Mouse (Mus musculus): ENCODE data around the gene Fbxo21. TPM values are rescaled to one million over a fixed set of nuclear protein-coding genes. Genes with fewer than 3 reads are reported as not detected.

Fbxo21 gene
- total RNA-seq, 2 experiments from 2014 or later, result 11.8 to 13.3 TPM

DNA sequence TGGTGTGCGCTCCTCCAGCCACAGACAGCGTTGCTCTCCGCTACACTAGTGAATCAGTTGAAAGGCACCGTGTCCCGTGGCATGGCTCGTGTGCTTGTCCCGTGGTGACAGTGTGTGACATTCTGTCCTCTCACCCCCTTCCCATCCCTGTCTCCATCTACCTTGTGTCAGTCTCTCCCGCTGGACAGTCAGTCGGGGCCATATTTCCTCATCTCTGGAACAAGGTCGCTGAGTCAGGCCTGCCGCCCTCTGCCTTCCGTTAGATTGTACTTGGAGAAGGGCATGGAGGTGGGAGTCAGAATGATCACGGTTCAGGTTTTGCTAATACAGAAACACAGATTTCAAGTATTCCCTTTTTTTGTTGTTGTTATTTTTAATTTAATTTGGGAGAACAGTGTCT lies 31.8 kb downstream of the Fbxo21 start:
- no peak overlapping the region for H3K4me3 ChIP-seq
- no peak overlapping the region for H3K27ac ChIP-seq
- no peak for TF ChIP-seq CTCF (IDR thresholded peaks at IDR 0.05)
- intact Hi-C loops (cut with DNase I), result no loop called here
- DNase-seq, result no peak

DNA sequence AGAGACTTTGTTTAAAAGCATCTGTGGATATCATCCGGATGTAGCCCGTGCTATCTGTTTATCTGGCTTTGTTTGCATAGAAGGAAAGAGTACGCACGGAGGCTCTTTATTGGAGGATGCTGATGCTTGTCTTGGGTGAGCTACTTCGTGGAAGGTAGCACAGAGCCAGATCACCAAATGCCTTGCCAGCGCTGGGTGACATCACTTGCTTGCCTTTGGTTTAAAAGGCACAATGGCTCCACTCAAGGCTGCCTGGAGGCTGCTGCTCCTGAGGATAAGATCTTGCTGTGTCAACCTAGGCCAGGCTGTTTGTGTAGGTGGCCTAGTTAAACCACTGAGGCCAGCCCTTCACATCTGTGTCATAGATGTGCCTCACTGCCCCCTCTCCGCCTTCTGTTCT lies 34.3 kb downstream of the Fbxo21 start:
- Histone ChIP-seq H3K27ac (no peak overlapping the region), H3K4me3 (no peak overlapping the region)
- intact Hi-C loops (cut with DNase I), result no loop called here
- TF ChIP-seq CTCF (IDR thresholded peaks at IDR 0.05), result no peak
- no peak for DNase-seq

DNA sequence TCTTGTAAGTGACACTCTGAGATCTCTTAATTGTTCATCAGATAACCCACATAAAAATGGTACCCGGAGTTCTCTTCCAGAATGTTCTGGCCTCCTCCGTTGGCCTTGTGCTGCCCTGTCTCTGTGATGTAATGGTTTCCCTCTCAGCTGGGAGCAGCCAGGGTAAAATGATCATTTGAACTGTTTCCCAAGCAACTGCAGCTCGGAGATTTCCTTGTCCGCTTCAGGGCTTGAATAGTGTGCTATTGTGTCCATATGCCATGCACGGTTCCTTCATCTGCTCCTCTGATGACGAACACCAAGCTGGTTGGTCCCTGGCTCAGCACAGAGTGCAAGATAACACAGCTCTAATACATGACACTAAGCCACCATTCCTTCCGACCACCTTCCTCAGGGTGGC lies 35.3 kb downstream of the Fbxo21 start:
- DNase-seq, result no peak
- Histone ChIP-seq H3K27ac (no peak overlapping the region), H3K4me3 (no peak overlapping the region)
- TF ChIP-seq CTCF (IDR thresholded peaks at IDR 0.05), result no peak
- intact Hi-C loops (cut with DNase I), result no loop called here

DNA sequence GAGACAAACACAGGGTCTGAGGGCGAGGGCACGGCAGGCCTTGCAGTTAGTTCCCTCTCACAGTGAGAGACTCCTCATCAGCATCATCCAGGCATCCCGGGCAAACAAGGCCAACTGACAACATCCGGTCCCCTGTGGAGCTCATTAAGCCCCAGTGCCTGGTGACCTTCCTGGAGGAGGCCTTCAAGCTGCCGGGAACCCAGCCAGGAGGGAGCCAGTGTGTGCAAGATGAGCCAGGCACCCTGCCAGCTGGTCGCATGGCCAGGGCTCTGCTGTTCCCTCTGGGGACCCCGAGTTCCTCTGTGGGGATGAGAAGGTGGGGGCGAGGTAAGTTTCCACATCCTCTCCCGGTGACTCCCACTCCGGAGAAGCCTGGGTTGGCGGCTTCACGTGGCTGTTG lies 38.5 kb downstream of the Fbxo21 start:
- DNase-seq, result peak; percentile 76
- intact Hi-C loops (cut with DNase I), result no loop called here
- Histone ChIP-seq H3K4me3 (no peak overlapping the region), H3K27ac (no peak overlapping the region)
- TF ChIP-seq CTCF (IDR thresholded peaks at IDR 0.05), result no peak

DNA sequence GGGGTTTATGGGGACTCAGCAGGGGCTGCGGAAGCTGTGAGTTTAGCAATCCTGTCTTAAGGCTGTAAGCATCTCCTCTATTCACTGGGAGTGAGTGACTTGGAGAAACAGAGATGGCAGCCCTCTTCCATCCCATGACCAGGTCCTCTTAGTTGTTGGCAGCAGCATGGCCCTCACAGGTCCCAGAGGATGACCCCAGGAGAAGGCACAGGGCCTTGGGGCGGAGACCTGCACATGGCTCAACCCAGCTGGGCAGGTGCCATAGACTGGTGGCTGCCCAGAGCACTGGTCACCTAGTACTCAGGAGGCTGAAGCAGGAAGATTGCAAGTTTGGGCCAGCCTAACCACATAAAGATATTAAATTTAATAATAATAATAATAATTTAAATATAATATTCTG lies 39.1 kb downstream of the Fbxo21 start:
- no peak for DNase-seq
- H3K4me3 ChIP-seq, result no peak overlapping the region
- TF ChIP-seq CTCF (IDR thresholded peaks at IDR 0.05), result no peak
- H3K27ac ChIP-seq, result no peak overlapping the region
- intact Hi-C loops (cut with DNase I), result no loop called here

DNA sequence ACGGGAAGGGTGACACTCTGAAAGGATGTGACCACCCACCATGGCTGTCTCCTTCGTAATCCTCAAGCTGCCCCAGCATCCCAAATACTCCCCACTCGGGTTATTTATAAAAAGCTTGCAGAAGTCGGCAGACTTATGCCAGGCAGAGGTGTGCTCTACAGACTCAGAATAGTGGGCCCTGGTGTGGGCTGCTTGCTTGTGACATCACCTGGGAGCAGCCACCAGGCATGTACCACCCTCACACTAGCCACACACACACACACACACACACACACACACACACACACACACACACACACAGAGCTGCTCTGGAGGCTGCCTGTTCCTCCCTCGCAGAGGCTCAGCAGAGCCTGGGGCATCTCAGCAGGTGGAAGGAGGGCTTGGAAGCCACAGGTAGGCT lies 41.0 kb downstream of the Fbxo21 start:
- intact Hi-C loops (cut with DNase I), result no loop called here
- no peak overlapping the region for H3K4me3 ChIP-seq
- TF ChIP-seq CTCF (IDR thresholded peaks at IDR 0.05), result no peak
- no peak overlapping the region for H3K27ac ChIP-seq
- DNase-seq, result peak; percentile 3

DNA sequence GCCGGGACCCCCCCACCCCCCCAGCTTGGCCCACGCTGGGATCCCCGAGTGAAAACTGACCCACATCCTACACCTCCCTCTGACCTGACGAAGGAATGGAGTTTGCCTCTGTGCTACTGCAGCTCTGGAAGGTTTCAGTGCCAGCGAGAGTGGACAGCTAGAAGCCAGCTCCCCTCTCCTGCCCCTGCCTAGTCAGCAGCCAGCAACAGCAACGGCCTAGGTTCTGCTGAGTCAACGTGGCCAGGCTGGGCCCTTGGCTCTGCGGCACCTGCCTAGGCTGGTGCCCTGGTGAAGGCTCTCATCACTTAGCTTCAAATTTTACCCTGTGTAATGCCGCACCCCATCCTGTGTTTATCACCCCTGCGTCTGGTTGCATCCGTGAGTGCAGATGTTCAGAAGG lies 43.4 kb downstream of the Fbxo21 start:
- intact Hi-C loops (cut with DNase I), result no loop called here
- DNase-seq, result peak; percentile 60
- H3K4me3 ChIP-seq, result no peak overlapping the region
- no peak overlapping the region for H3K27ac ChIP-seq
- no peak for TF ChIP-seq CTCF (IDR thresholded peaks at IDR 0.05)

DNA sequence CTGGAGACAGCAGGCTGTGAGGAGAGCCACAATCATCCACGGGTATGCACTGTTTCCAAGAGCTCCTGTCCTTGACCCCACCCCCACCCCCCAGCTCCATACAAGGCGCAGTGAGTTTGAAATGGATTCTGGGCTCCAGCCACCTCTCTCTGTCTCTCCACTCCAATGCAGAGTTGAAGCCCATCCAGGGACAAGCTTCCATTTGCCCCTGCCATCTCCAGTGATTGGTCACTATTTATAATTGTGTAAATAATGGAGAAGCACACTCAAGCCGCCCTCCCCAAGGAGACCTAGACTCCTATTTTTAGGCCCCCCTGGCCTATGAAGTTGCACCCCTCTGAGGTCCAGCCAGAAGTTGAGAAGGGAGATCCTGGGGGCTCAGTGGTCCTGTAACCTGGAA lies 46.5 kb downstream of the Fbxo21 start:
- Histone ChIP-seq H3K27ac (no peak overlapping the region), H3K4me3 (no peak overlapping the region)
- no peak for TF ChIP-seq CTCF (IDR thresholded peaks at IDR 0.05)
- no peak for DNase-seq
- intact Hi-C loops (cut with DNase I), result no loop called here

DNA sequence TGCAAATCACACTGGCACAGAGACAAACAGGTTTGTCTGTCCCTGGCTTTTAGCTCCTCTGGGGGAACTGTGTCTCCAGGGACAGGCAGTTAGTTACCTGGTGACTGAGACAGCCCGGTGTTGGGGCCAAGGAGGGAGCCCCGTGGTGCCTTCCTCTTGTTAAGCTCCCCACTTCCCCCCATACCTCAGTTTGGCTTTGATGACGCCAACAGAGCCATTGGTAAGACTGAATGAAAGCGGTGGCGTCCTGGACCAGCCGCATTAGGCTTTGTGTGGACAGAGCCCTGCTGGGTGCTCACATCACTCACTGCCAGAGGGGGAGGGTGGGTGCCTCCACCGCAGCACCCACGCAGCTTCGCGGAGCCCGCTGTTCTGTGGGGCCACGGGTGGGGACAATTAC lies 49.4 kb downstream of the Fbxo21 start:
- intact Hi-C loops (cut with DNase I), result no loop called here
- H3K27ac ChIP-seq, result no peak overlapping the region
- no peak overlapping the region for H3K4me3 ChIP-seq
- no peak for TF ChIP-seq CTCF (IDR thresholded peaks at IDR 0.05)
- no peak for DNase-seq

DNA sequence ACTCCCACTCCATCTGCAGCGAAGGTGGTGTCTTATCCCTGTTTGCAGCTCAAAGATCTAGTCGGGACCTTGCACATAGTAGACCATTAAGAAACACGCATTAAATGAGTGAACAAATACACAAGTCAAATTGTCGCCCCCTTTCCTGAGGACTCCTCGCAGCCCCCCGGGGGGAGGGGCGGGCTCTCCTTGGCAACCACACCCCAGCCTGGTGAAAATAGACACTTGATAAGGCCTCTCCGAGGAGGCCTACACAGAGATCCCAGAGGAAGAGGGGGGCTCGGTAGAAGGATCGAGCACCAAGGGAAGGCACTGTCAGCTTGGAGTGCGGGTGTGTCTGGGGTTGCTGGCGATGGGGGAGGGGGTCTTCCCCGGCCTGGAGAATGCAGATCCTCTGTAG lies 49.8 kb downstream of the Fbxo21 start:
- Histone ChIP-seq H3K27ac (no peak overlapping the region), H3K4me3 (no peak overlapping the region)
- no peak for TF ChIP-seq CTCF (IDR thresholded peaks at IDR 0.05)
- intact Hi-C loops (cut with DNase I), result no loop called here
- no peak for DNase-seq

DNA sequence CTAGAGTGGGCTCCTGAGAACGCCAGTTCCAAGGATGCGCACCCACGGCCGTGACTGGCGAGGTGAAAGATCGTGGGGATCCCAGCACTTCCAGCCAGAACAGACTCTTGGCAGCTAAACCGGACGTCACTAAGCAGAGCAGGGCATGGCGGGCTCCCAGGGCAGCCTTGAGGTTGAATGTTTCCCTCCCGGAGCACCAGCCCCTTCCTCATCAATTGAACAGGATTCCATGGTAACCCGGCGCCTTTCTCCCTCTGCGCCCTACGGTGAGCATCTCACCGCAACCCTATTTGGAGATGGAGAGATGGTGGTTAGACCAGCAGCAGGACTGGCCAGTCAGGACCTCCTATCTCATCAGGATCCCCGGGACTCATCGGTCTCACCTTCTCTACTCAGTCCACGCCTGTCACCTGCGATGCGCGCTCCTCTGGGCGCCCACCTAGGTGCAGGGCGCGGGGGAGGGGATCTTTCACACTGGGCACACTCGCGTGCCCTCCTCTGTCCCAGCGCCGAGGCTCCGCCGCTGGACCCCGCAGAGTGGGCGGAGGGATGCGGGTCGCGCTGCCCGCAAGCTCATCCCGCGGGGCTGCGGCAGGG lies 50.7 kb downstream of the Fbxo21 start:
- H3K4me3 ChIP-seq, result peak overlapping the region; percentile 72
- H3K27ac ChIP-seq, result no peak overlapping the region
- DNase-seq, result no peak
- TF ChIP-seq CTCF (IDR thresholded peaks at IDR 0.05), result no peak
- intact Hi-C loops (cut with DNase I), result no loop called here

DNA sequence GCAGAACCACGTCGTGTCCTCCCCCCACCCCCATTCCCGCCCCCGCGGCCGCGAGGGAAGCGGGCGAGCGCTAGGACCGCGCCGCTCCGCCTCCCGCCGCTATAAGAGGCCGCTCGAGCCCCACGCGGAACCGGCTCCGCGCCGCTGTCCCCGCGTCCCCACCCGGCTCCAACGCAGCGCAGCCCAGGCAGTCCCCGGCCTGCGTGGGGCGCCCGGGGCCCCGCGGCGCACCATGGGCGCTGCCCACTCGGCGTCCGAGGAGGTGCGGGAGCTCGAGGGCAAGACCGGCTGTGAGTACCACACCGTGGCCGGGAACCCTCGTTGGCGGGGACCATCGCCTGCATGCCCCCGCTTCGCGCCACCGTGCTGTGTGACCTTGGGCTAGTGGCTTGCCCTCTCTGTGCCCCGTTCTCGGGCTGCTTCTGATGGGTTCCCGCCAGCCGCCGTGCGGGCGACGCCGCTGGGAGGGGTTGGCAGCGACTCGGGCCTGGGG lies 51.2 kb downstream of the Fbxo21 start, which contains the start of gene Tesc:
Gene Tesc (plus strand): TSS at position 46 of the 493 bp plus-strand sequence.
- no peak within 1 kb of the TSS for H3K27ac ChIP-seq
- H3K4me3 ChIP-seq, result peak within 1 kb of the TSS; percentile 72
- intact Hi-C loops (cut with DNase I), result no loop called here
- peak; percentile 42 for DNase-seq
- no peak for TF ChIP-seq CTCF (IDR thresholded peaks at IDR 0.05)

DNA sequence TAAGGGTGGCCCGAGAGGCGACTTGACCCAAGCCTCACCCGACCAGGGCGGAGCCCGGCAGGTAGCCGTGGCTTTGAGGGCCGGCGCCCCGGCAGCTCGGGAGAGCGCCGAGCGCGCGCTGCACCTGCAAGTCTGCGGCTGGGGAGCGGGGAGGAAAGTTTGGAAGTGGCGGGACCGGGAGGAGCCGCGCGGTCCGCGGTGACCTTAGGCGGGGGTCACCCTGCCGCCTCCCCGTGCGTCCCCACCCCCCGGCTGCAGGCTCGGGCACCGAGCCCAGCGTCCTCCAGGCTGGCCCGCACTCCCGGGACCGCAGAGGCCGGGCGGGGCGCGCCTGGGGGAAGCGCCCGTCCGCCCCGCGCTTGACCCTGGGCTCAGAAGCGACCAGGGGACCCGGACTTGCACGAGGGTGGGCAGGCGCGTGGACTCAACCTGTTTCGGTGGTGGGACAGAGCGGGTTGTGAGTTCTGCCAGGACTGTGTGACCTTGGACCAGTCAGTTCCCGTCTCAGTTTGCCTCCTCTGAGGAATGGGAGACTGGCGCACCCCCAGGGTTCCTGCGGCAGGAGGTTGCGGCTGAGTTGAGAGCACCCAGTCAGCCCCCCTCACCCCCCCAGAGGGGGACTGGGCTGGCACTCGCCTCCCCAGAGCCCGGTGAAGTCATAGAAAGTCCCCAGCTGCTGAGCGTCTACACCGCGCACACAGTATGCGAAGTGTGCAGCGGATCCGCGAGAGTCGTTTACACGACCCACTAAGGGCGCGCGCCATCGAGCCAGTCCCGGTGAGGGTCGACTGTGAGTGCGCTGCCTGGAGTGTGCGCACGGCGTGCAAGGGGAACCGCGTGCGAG lies 51.9 kb downstream of the Fbxo21 start:
- no peak for TF ChIP-seq CTCF (IDR thresholded peaks at IDR 0.05)
- no peak for DNase-seq
- Histone ChIP-seq H3K4me3 (peak overlapping the region; percentile 72), H3K27ac (no peak overlapping the region)
- intact Hi-C loops (cut with DNase I), result no loop called here

DNA sequence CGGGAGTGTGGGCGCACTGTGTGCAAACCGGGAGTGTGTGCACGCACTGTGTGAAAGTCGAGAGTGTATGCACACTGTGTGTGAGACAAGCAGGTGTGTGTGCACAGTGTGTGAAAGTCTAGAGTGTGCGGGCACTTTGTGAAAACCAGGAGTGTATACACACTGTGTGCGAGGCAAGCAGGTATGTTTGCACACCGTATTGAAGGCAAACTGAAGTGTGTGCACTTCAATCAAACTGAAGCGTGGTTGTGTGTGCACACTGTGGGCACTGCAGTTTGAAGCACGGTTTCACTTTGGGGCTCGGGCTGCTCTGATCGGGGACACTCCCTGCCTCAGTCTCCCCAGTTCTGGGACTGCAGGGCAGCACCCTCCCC lies 52.5 kb downstream of the Fbxo21 start:
- intact Hi-C loops (cut with DNase I), result no loop called here
- DNase-seq, result no peak
- peak overlapping the region; percentile 72 for H3K4me3 ChIP-seq
- H3K27ac ChIP-seq, result no peak overlapping the region
- no peak for TF ChIP-seq CTCF (IDR thresholded peaks at IDR 0.05)

Data from gastrocnemius, adult 2 months (tissue).